ENCODE assay signal across 18 mouse cellular contexts in the genomic region with DNA sequence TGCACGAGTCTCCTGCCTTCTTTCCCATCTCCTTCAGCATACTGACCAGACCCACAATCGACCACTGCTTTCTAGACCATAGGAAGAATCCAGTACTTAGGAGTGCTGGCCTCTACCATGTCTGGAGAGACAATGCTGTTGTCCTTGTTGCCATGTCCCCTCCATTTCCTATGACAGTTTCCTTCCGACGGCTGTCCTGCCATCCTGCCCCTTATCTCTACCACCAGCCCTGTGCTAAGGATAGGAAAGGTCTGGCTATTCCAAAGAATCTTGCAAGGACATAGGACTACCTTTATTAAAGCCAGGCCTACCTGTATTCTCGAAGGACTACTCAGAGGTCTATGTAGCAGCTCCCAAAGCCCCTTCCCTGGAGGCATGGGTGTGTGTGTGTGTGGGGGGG. TPM values are rescaled to one million over a fixed set of nuclear protein-coding genes. Genes with fewer than 3 reads are reported as not detected.
A peak's percentile ranks its signal among the peaks of the same experiment; 100 is the strongest.
DNase-seq lines count a peak whose midpoint lies in the region; ATAC-seq and TF ChIP-seq lines count a peak whose summit lies in the region.
"Had no signal": no experiment of that assay in that cellular context is flagged by ENCODE, and none has a peak within 500 bp of the region (broad histone marks: within the 10 kb centered on the region; RNA-seq: fewer than 3 reads in every experiment).

No protein-coding gene starts in this region.

- peaks cover 9% of the 10 kb centered on the region for H3K4me1 ChIP-seq in hindbrain, embryonic 13.5 days (replicated peaks)
- no peaks in the 10 kb centered on the region for H3K4me1 ChIP-seq in hindbrain, embryonic 12.5 days
- H3K4me1 ChIP-seq in stomach, postnatal 0 days (replicated peaks; ENCODE audit: control insufficient read depth, insufficient read depth), result no peaks in the 10 kb centered on the region
- H3K4me1 ChIP-seq: limb, embryonic 10.5 days; midbrain, embryonic 12.5 days had no signal

- H3K9ac ChIP-seq in hindbrain, embryonic 13.5 days, result 0 out of 2 replicates have a peak overlapping the region, but pooled peaks have one; percentile 40
- no peak overlapping the region for H3K9ac ChIP-seq in hindbrain, embryonic 12.5 days
- H3K9ac ChIP-seq in stomach, postnatal 0 days (ENCODE audit: low read length), result no peak overlapping the region
- H3K9ac ChIP-seq: forebrain, embryonic 13.5 days; liver, embryonic 13.5 days; midbrain, embryonic 12.5 days had no signal

- no peak for ATAC-seq in hindbrain, embryonic 13.5 days (ENCODE audit: low FRiP score)
- no peak for ATAC-seq in hindbrain, embryonic 12.5 days (ENCODE audit: low FRiP score)
- ATAC-seq in stomach, postnatal 0 days (ENCODE audit: low FRiP score, low TSS enrichment), result no peak
- ATAC-seq: forebrain, embryonic 13.5 days; inflammation-experienced regulatory T-cells, adult 6 months had no signal

- no peak for DNase-seq in gastrocnemius, adult 2 months
- no peak for DNase-seq in gastrocnemius, postnatal 14 days
- DNase-seq in lung, postnatal 10 days, result peak; percentile 38
- no peak for DNase-seq in lung, postnatal 25 days (ENCODE audit: low spot score)
- no peak for DNase-seq in stomach, postnatal 0 days (ENCODE audit: low spot score)
- no peak for DNase-seq in thymus, postnatal 36 days
- DNase-seq: adrenal gland, postnatal 14 days; cerebellum, adult 8-10 months; cerebellum, postnatal 36 days; kidney, adult 2 months; kidney, postnatal 14 days; liver, embryonic 13.5 days had no signal

- TF ChIP-seq CTCF in gastrocnemius, adult 2 months (IDR thresholded peaks at IDR 0.05), result no peak
- TF ChIP-seq CTCF in stomach, postnatal 0 days (IDR thresholded peaks at IDR 0.05; ENCODE audit: low read depth), result no peak

- H3K4me3 ChIP-seq in gastrocnemius, adult 2 months, result no peak overlapping the region
- H3K4me3 ChIP-seq in hindbrain, embryonic 13.5 days, result no peak overlapping the region
- no peak overlapping the region for H3K4me3 ChIP-seq in hindbrain, embryonic 12.5 days
- no peak overlapping the region for H3K4me3 ChIP-seq in stomach, postnatal 0 days (ENCODE audit: low read depth, low read length)
- H3K4me3 ChIP-seq: forebrain, embryonic 13.5 days; limb, embryonic 10.5 days; liver, embryonic 13.5 days; midbrain, embryonic 12.5 days had no signal

- H3K9me3 ChIP-seq in hindbrain, embryonic 13.5 days, result no peaks in the 10 kb centered on the region
- no peaks in the 10 kb centered on the region for H3K9me3 ChIP-seq in hindbrain, embryonic 12.5 days (replicated peaks)
- no peaks in the 10 kb centered on the region for H3K9me3 ChIP-seq in stomach, postnatal 0 days (ENCODE audit: control insufficient read depth, low read length)
- H3K9me3 ChIP-seq: forebrain, embryonic 13.5 days; limb, embryonic 10.5 days; liver, embryonic 13.5 days; midbrain, embryonic 12.5 days had no signal

- peak overlapping the region; percentile 8; the same call in 1 of the 2 replicates for H3K27ac ChIP-seq in gastrocnemius, adult 2 months
- no peak overlapping the region for H3K27ac ChIP-seq in hindbrain, embryonic 13.5 days
- no peak overlapping the region for H3K27ac ChIP-seq in hindbrain, embryonic 12.5 days
- H3K27ac ChIP-seq in stomach, postnatal 0 days (replicated peaks), result 0 out of 2 replicates have a peak overlapping the region, but pooled peaks have one; percentile 24
- H3K27ac ChIP-seq: forebrain, embryonic 13.5 days; limb, embryonic 10.5 days; liver, embryonic 13.5 days; midbrain, embryonic 12.5 days had no signal

- H3K36me3 ChIP-seq in hindbrain, embryonic 13.5 days, result peaks cover 18% of the 10 kb centered on the region
- H3K36me3 ChIP-seq in hindbrain, embryonic 12.5 days, result peaks cover 41% of the 10 kb centered on the region
- peaks cover 8% of the 10 kb centered on the region for H3K36me3 ChIP-seq in stomach, postnatal 0 days (ENCODE audit: control insufficient read depth, insufficient read depth, low read length)

- no peak overlapping the region for H3K4me2 ChIP-seq in hindbrain, embryonic 13.5 days
- H3K4me2 ChIP-seq in hindbrain, embryonic 12.5 days (replicated peaks), result no peak overlapping the region
- H3K4me2 ChIP-seq in stomach, postnatal 0 days (replicated peaks; ENCODE audit: low read depth), result no peak overlapping the region
- H3K4me2 ChIP-seq: forebrain, embryonic 13.5 days; liver, embryonic 13.5 days; midbrain, embryonic 12.5 days had no signal

- intact Hi-C loops in gastrocnemius, adult 2 months (cut with DNase I), result no loop called here
- intact Hi-C loops in gastrocnemius, postnatal 14 days (cut with DNase I; ENCODE audit: low total_unique reads), result no loop called here

- no peak for TF ChIP-seq EP300 in stomach, postnatal 0 days (optimal IDR thresholded peaks at IDR 0.05)

- H3K27me3 ChIP-seq in hindbrain, embryonic 13.5 days, result no peaks in the 10 kb centered on the region
- H3K27me3 ChIP-seq in hindbrain, embryonic 12.5 days, result no peaks in the 10 kb centered on the region
- no peaks in the 10 kb centered on the region for H3K27me3 ChIP-seq in stomach, postnatal 0 days (ENCODE audit: control insufficient read depth, insufficient read depth, low read length)
- H3K27me3 ChIP-seq: forebrain, embryonic 13.5 days; liver, embryonic 13.5 days; midbrain, embryonic 12.5 days had no signal

- 90% methylated on average over 5 of the region's 5 CpGs for WGBS in hindbrain, embryonic 13.5 days
- WGBS in hindbrain, embryonic 12.5 days, result 84% methylated on average over 5 of the region's 5 CpGs
- whole genome bisulfite sequencing in stomach, postnatal 0 days, result 74% methylated on average over 5 of the region's 5 CpGs

RNA-seq across cellular contexts. Expression of gene Rpl27a, which starts 12.6 kb away (rescaled TPM):
- 100 to 1,000 TPM in 1 of 2 experiments, 10 to 100 TPM in 1; 78.8 to 109 TPM for total RNA-seq in gastrocnemius, adult 2 months (2021)
- 100 to 1,000 TPM; 105 to 116 TPM for total RNA-seq in gastrocnemius, postnatal 14 days (2021)
- 89.0 TPM in 2 replicates for polyA plus RNA-seq in hindbrain, embryonic 13.5 days (2015; fragmentation: Nextera tagmentation; extraction: Ambion mirVana)
- polyA plus RNA-seq in hindbrain, embryonic 12.5 days (2016; fragmentation: Nextera tagmentation; extraction: Ambion mirVana), result 86.2 and 98.4 TPM in 2 replicates
- 122 and 123 TPM in 2 replicates for polyA plus RNA-seq in stomach, postnatal 0 days (2015; fragmentation: Nextera tagmentation; extraction: Ambion mirVana)

RNA-seq across cellular contexts. Expression of gene Trim66, which starts 23.6 kb away (rescaled TPM):
- under 1 TPM; 0.17 to 0.23 TPM for total RNA-seq in gastrocnemius, adult 2 months (2021)
- under 1 TPM; 0.18 to 0.20 TPM for total RNA-seq in gastrocnemius, postnatal 14 days (2021)
- polyA plus RNA-seq in hindbrain, embryonic 13.5 days (2015; fragmentation: Nextera tagmentation; extraction: Ambion mirVana), result 0.22 and 0.34 TPM in 2 replicates
- polyA plus RNA-seq in hindbrain, embryonic 12.5 days (2016; fragmentation: Nextera tagmentation; extraction: Ambion mirVana), result 0.08 and 0.12 TPM in 2 replicates
- polyA plus RNA-seq in stomach, postnatal 0 days (2015; fragmentation: Nextera tagmentation; extraction: Ambion mirVana), result 0.02 TPM in 2 replicates
- polyA plus RNA-seq: inflammation-experienced regulatory T-cells, adult 6 months had no signal

Comparison
In these comparisons a context has a peak if more than half of its experiments do, and no peak if none do; other contexts are left out.
1. H3K27ac ChIP-seq: peak in gastrocnemius, adult 2 months (single experiment) and stomach, postnatal 0 days (single experiment); none in hindbrain, embryonic 13.5 days (single experiment) and hindbrain, embryonic 12.5 days (single experiment).